Mouse (Mus musculus): Measurements from ENCODE around the gene Uggt2.

- TF ChIP-seq CTCF (IDR thresholded peaks at IDR 0.05; ENCODE audit: borderline replicate concordance, insufficient read depth, low read depth, low read length): no peak
- no peak for TF ChIP-seq POLR2A (IDR thresholded peaks at IDR 0.05; ENCODE audit: borderline replicate concordance, insufficient read depth, low read length)
These were observed 89.7 kb downstream of the Uggt2 start for GRCm38 (mm10) chr14:119009531-119009930.

Measured in cerebellum, adult 2 months (tissue).